Mouse (Mus musculus): ENCODE measurements around the gene Edn3.

Gene Edn3

GRCm38 (mm10) chr2:174760479-174761121, at the start of gene Edn3:
Edn3 (plus strand) TSS chr2:174760619.
- DNase-seq (ENCODE audit: low read depth): no peak

- DNase-seq (ENCODE audit: low read depth): no peak
These were observed 48.4 kb upstream of the Edn3 start for GRCm38 (mm10) chr2:174712043-174712442.

GRCm38 (mm10) chr2:174715938-174716337, 44.5 kb upstream of the Edn3 start:
- DNase-seq (ENCODE audit: low read depth): no peak

- no peak for DNase-seq (ENCODE audit: low read depth)
These were observed 42.6 kb upstream of the Edn3 start for GRCm38 (mm10) chr2:174717857-174718256.

- DNase-seq (ENCODE audit: low read depth): no peak
These were observed 33.1 kb upstream of the Edn3 start for GRCm38 (mm10) chr2:174727114-174727823.

- DNase-seq (ENCODE audit: low read depth): no peak
These were observed 28.5 kb upstream of the Edn3 start for GRCm38 (mm10) chr2:174731939-174732338.

GRCm38 (mm10) chr2:174735270-174735669, 25.1 kb upstream of the Edn3 start:
- no peak for DNase-seq (ENCODE audit: low read depth)

- no peak for DNase-seq (ENCODE audit: low read depth)
These were observed 13.2 kb upstream of the Edn3 start for GRCm38 (mm10) chr2:174747182-174747581.

- DNase-seq (ENCODE audit: low read depth): no peak
These were observed 12.0 kb upstream of the Edn3 start for GRCm38 (mm10) chr2:174748381-174748780.

- DNase-seq (ENCODE audit: low read depth): no peak
These were observed 7.2 kb upstream of the Edn3 start for GRCm38 (mm10) chr2:174753197-174753596.

GRCm38 (mm10) chr2:174754231-174754630, 6.2 kb upstream of the Edn3 start:
- no peak for DNase-seq (ENCODE audit: low read depth)

GRCm38 (mm10) chr2:174759189-174759588, 1.2 kb upstream of the Edn3 start:
- no peak for DNase-seq (ENCODE audit: low read depth)

GRCm38 (mm10) chr2:174761452-174762101, 1.2 kb downstream of the Edn3 start:
- no peak for DNase-seq (ENCODE audit: low read depth)

GRCm38 (mm10) chr2:174762310-174762709, 1.9 kb downstream of the Edn3 start:
- DNase-seq (ENCODE audit: low read depth): no peak

GRCm38 (mm10) chr2:174768891-174769528, 8.6 kb downstream of the Edn3 start:
- DNase-seq (ENCODE audit: low read depth): no peak

- DNase-seq (ENCODE audit: low read depth): no peak
These were observed 14.0 kb downstream of the Edn3 start for GRCm38 (mm10) chr2:174774177-174775111.

GRCm38 (mm10) chr2:174782016-174782415, 21.6 kb downstream of the Edn3 start:
- DNase-seq (ENCODE audit: low read depth): no peak

- no peak for DNase-seq (ENCODE audit: low read depth)
These were observed 22.5 kb downstream of the Edn3 start for GRCm38 (mm10) chr2:174782880-174783279.

- DNase-seq (ENCODE audit: low read depth): no peak
These were observed 28.4 kb downstream of the Edn3 start for GRCm38 (mm10) chr2:174788830-174789229.

- DNase-seq (ENCODE audit: low read depth): no peak
These were observed 32.2 kb downstream of the Edn3 start for GRCm38 (mm10) chr2:174792436-174793125.

- no peak for DNase-seq (ENCODE audit: low read depth)
These were observed 32.8 kb downstream of the Edn3 start for GRCm38 (mm10) chr2:174793181-174793580.

All from fibroblast of lung, adult 2 months (primary cell).